Mouse (Mus musculus) hindbrain, embryonic 14.5 days (tissue): ENCODE measurements at regions not wholly inside any gene's neighbourhood (a gene's known extent, or its start where the extent isn't known, plus 50 kb on each side); places are given as distances from the start of the nearest gene placed in this dataset.

Experiments used
- ATAC-seq: fragments of 200-750 bp; cut with Nextera tagmentation; 2 replicates; pipeline ENCODE4 v1.8.0; 2017; ENCODE audit warnings: moderate number of reproducible peaks, mild to moderate bottlenecking, moderate TSS enrichment, moderate library complexity; ENCODE audit not compliant: low FRiP score
- DNase-seq: peaks from one replicate; pipeline ENCODE4 v3.0.0-alpha.2; 2015; ENCODE audit warnings: low spot score
- H3K27ac ChIP-seq: fragments of 300-500 bp; sonication (generic); 2 replicates; pipeline ENCODE4 v1.5.1; 2014; ENCODE audit warnings: mild to moderate bottlenecking, moderate library complexity
- H3K27me3 ChIP-seq: fragments of 300-500 bp; sonication (generic); 2 replicates; pipeline ENCODE4 v1.6.1; 2014; ENCODE audit warnings: mild to moderate bottlenecking, low read length, mixed read lengths; ENCODE audit not compliant: control insufficient read depth, insufficient read depth
- H3K36me3 ChIP-seq: fragments of 300-500 bp; sonication (generic); replicated peaks from 2 replicates; pipeline ENCODE4 v1.6.1; 2014; ENCODE audit not compliant: control insufficient read depth, insufficient read depth
- H3K4me1 ChIP-seq: fragments of 300-500 bp; sonication (generic); replicated peaks from 2 replicates; pipeline ENCODE4 v1.6.1; 2014; ENCODE audit warnings: antibody characterized with exemption, low read length, mixed read lengths; ENCODE audit not compliant: control insufficient read depth, insufficient read depth
- H3K4me2 ChIP-seq: fragments of 300-500 bp; sonication (generic); replicated peaks from 2 replicates; pipeline ENCODE4 v1.6.1; 2014; ENCODE audit warnings: mild to moderate bottlenecking, moderate library complexity
- H3K4me3 ChIP-seq: fragments of 300-500 bp; sonication (generic); replicated peaks from 2 replicates; pipeline ENCODE4 v1.5.1; 2014; ENCODE audit warnings: mild to moderate bottlenecking, low read length
- H3K9ac ChIP-seq: fragments of 300-500 bp; sonication (generic); 2 replicates; pipeline ENCODE4 v1.6.1; 2014
- H3K9me3 ChIP-seq: fragments of 300-500 bp; sonication (generic); 2 replicates; pipeline ENCODE4 v1.6.1; 2016; ENCODE audit warnings: low read length; ENCODE audit not compliant: control insufficient read depth
- WGBS: fragments of 180-500 bp; shearing (Covaris S2); extraction: QIAGEN DNeasy Blood & Tissue Kit; methylation state at CpG from one replicate; pipeline ENCODE4 v1.1.7; 2014; 5-methylcytosine and 5-hydroxymethylcytosine counted together

DNA sequence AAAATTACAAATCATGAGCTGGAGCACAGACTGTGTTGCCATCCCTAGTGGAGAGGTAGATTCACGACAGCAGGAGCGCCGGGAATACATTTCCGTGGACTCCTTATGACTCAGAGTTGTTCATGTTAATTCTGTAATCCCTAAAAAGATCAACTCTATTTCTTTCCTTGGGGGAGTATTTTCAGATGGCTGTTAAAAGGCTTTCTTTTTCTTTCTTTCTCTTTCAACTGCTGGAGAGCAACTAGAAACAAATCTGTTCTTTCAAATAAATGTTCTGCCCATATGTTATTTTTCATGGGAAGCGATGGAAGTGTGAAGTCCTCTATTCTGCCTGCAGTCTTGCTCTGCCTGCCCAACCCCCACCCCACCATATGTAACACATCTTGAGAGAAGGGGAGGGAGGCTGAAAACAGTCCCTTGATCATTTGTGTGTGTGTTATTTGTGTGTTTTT lies 401.4 kb upstream of the Dcn start:
- H3K9ac ChIP-seq = no peak overlapping the region
- H3K4me3 ChIP-seq = no peak overlapping the region
- no peak overlapping the region for H3K4me2 ChIP-seq
- H3K9me3 ChIP-seq = no peaks in the 10 kb centered on the region
- no peaks in the 10 kb centered on the region for H3K4me1 ChIP-seq
- WGBS = 76% methylated on average over 5 of the region's 5 CpGs
- no peak for DNase-seq
- no peak overlapping the region for H3K27ac ChIP-seq
- no peaks in the 10 kb centered on the region for H3K36me3 ChIP-seq
- no peak for ATAC-seq
- no peaks in the 10 kb centered on the region for H3K27me3 ChIP-seq

DNA sequence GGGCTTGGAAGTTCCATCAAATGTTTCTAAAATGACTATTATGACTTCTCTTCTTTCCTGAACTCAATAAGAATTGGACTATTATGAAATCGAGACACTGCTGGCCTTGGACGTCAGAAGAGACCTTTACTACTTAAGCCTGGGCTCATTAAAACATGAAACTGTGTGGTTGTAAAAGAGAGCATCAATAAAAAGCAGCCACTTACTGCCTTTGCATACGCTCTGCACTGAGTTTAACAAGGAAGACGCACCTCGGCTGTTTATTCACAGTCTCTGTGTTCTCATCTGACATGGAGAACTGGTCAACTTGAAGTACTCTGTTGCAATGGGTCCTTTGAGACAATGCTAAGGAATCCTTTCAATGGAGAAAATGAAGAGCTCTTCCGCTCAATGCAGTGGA lies 399.8 kb upstream of the Dcn start:
- DNase-seq (no peak), ATAC-seq (no peak)
- H3K9ac ChIP-seq = no peak overlapping the region
- no peak overlapping the region for H3K4me3 ChIP-seq
- 86% methylated on average over 6 of the region's 6 CpGs for WGBS
- no peaks in the 10 kb centered on the region for H3K4me1 ChIP-seq
- H3K36me3 ChIP-seq = no peaks in the 10 kb centered on the region
- H3K27me3 ChIP-seq = no peaks in the 10 kb centered on the region
- no peak overlapping the region for H3K27ac ChIP-seq
- no peak overlapping the region for H3K4me2 ChIP-seq
- H3K9me3 ChIP-seq = no peaks in the 10 kb centered on the region

DNA sequence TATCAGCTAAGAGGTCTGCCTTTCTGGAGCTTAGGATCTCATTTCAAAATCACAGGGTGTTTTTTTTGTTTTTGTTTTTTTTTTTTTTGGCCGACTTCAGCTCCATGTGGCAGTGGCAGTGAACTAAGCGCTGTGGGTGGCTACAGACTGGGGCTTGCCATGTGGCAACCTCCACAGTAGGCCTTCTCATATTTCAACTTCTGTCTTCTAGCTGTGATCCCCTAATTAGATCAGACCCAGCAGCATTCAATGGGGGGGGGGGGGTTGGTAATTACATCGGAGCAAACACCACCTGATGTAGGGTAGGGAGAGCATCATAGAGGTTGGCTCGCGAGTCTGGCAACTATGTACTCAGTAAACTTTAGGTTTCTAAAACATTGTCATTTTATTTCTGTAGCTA lies 392.1 kb upstream of the Dcn start:
- no peaks in the 10 kb centered on the region for H3K27me3 ChIP-seq
- WGBS = 69% methylated on average over 5 of the region's 5 CpGs
- H3K4me3 ChIP-seq = no peak overlapping the region
- H3K9me3 ChIP-seq = no peaks in the 10 kb centered on the region
- ATAC-seq = no peak
- no peaks in the 10 kb centered on the region for H3K36me3 ChIP-seq
- H3K27ac ChIP-seq = no peak overlapping the region
- no peak overlapping the region for H3K9ac ChIP-seq
- H3K4me1 ChIP-seq = no peaks in the 10 kb centered on the region
- no peak for DNase-seq
- no peak overlapping the region for H3K4me2 ChIP-seq

DNA sequence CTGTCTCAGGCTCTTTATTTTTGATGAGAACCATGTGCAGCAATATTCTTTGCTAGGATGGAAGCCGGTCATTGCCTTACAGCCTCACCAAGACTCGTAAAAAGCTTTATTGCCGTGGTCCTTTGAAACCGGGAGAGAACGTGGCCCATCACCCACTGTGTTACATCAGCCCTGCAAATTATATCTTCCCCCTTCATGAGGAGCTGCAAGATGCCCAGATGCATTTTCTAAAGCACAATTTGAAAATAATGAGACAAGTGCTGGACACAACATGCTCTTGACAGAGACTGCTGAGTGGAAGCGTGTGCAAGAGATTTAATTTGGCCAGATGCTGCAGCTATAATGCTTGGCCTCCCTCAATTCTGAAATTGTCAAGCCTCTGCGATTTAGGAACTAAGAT lies 389.2 kb upstream of the Dcn start:
- 67% methylated on average over 7 of the region's 7 CpGs for WGBS
- H3K9ac ChIP-seq = no peak overlapping the region
- ATAC-seq = no peak
- no peaks in the 10 kb centered on the region for H3K36me3 ChIP-seq
- H3K27me3 ChIP-seq = no peaks in the 10 kb centered on the region
- no peaks in the 10 kb centered on the region for H3K9me3 ChIP-seq
- H3K4me3 ChIP-seq = no peak overlapping the region
- H3K4me1 ChIP-seq = no peaks in the 10 kb centered on the region
- no peak for DNase-seq
- H3K27ac ChIP-seq = peak overlapping the region; percentile 38; the same call in 1 of the 2 replicates
- no peak overlapping the region for H3K4me2 ChIP-seq

- ATAC-seq (no peak), DNase-seq (no peak)
- 9% methylated on average over 3 of the region's 3 CpGs for WGBS
- Histone ChIP-seq H3K27me3 (no peaks in the 10 kb centered on the region), H3K36me3 (no peaks in the 10 kb centered on the region), H3K9me3 (no peaks in the 10 kb centered on the region), H3K4me3 (no peak overlapping the region), H3K9ac (no peak overlapping the region), H3K4me2 (no peak overlapping the region), H3K4me1 (no peaks in the 10 kb centered on the region), H3K27ac (no peak overlapping the region)
Observed at GRCm38 (mm10) chr10:97093886-97094285, 385.5 kb upstream of the Dcn start.

GRCm38 (mm10) chr10:97114501-97114900 lies 364.9 kb upstream of the Dcn start:
- 62% methylated on average over 3 of the region's 3 CpGs for WGBS
- no peak overlapping the region for H3K4me2 ChIP-seq
- ATAC-seq (no peak), DNase-seq (no peak)
- H3K9me3 ChIP-seq = no peaks in the 10 kb centered on the region
- no peaks in the 10 kb centered on the region for H3K36me3 ChIP-seq
- H3K4me1 ChIP-seq = no peaks in the 10 kb centered on the region
- no peaks in the 10 kb centered on the region for H3K27me3 ChIP-seq
- no peak overlapping the region for H3K4me3 ChIP-seq
- H3K9ac ChIP-seq = no peak overlapping the region
- H3K27ac ChIP-seq = no peak overlapping the region

DNA sequence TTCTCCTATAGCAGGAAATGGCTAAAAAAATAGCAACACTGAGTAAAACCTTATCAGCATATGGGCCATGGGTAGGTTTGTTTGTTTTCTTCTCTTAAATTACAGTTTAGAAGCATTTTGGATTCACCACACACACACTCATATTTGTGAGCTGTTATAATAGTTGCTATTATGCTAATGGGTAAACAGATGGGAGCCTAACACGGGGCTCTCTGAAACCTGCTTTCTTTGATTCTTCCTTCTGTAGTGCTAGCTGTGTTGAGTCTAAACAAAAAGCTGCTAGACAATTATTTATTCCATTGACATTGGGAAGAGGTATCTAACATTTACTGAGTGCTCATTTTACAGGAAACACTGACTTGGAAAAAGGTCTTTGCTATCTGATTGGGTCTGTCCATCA lies 356.7 kb upstream of the Dcn start:
- ATAC-seq (no peak), DNase-seq (no peak)
- WGBS = 48% methylated on average over 1 of the region's 1 CpGs
- Histone ChIP-seq H3K4me2 (no peak overlapping the region), H3K27ac (0 out of 2 replicates have a peak overlapping the region, but pooled peaks have one; percentile 2), H3K27me3 (no peaks in the 10 kb centered on the region), H3K36me3 (no peaks in the 10 kb centered on the region), H3K9ac (no peak overlapping the region), H3K4me3 (no peak overlapping the region), H3K4me1 (no peaks in the 10 kb centered on the region), H3K9me3 (no peaks in the 10 kb centered on the region)

GRCm38 (mm10) chr10:97141561-97141960 lies 337.8 kb upstream of the Dcn start:
- DNase-seq (no peak), ATAC-seq (no peak)
- Histone ChIP-seq H3K4me2 (no peak overlapping the region), H3K9me3 (no peaks in the 10 kb centered on the region), H3K9ac (no peak overlapping the region), H3K27ac (no peak overlapping the region), H3K4me3 (no peak overlapping the region), H3K4me1 (no peaks in the 10 kb centered on the region), H3K27me3 (no peaks in the 10 kb centered on the region), H3K36me3 (no peaks in the 10 kb centered on the region)
- WGBS = 59% methylated on average over 2 of the region's 2 CpGs

DNA sequence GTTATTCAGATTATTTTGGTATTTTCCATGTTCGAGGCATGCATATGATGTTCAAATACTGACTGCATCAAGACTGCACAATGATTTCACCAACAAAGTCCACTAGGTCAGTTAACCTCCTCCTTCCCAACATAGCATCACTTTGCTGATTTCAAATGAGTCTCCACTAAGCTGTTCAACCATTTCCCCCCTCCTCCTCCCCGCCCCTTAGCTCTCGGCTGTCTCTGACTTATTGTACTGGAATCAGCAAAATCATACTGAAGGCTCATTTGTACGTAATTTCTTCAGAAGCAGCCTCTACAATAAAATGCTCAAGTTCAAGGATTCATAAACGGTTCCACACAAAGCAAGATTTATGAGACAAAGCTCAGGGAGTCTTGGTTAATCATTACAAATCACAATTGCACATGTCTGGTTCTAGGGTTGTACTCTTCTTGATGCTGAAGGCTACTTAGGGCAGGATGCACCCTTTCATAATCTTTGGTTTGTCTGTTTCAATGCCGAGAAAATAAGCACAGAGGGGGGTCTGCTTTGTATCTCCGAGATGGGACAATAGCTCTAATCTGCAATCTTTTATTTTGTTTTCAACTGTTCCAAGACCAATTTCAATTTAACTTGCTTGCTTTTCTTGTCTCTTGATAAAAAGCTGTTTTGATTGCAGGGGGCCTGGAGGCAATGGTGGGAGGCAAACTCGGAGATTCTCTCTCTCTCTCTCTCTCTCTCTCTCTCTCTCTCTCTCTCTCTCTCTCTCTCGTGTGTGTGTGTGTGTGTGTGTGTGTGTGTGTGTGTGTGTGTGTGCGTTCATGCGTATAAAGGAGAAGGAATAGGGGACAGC lies 320.6 kb upstream of the Dcn start:
- Histone ChIP-seq H3K4me1 (peaks cover 21% of the 10 kb centered on the region), H3K4me2 (no peak overlapping the region), H3K4me3 (no peak overlapping the region), H3K27ac (peak overlapping the region; percentile 58), H3K9me3 (no peaks in the 10 kb centered on the region), H3K9ac (no peak overlapping the region), H3K36me3 (no peaks in the 10 kb centered on the region), H3K27me3 (no peaks in the 10 kb centered on the region)
- ATAC-seq (no peak), DNase-seq (peak; percentile 43)
- 42% methylated on average over 10 of the region's 11 CpGs for WGBS
